In genomic region chr10:79765228-79765745, GRCm38 (mm10) we compare ENCODE assay signal across 7 mouse cellular contexts. TPM values are rescaled to one million over a fixed set of nuclear protein-coding genes. Genes with fewer than 3 reads are reported as not detected.
A peak's percentile ranks its signal among the peaks of the same experiment; 100 is the strongest.
DNase-seq lines count a peak whose midpoint lies in the region; ATAC-seq lines count a peak whose summit lies in the region.

No protein-coding gene starts in this region.

- DNase-seq in urinary bladder, postnatal 36 days (ENCODE audit: low spot score in 2 of 2) = no peak
- DNase-seq in adrenal gland, adult 18-20 months (ENCODE audit: low spot score in 2 of 2) = no peak

- H3K4me2 ChIP-seq in forebrain, embryonic 15.5 days (replicated peaks) = peak overlapping the region; percentile 86
- H3K4me2 ChIP-seq in limb, embryonic 15.5 days = peak overlapping the region; percentile 83
- H3K4me2 ChIP-seq in stomach, embryonic 16.5 days (ENCODE audit: low read depth, low read length) = peak overlapping the region; percentile 89

- no peaks in the 10 kb centered on the region for H3K9me3 ChIP-seq in megakaryocyte, embryonic 14.5 days
- H3K9me3 ChIP-seq in forebrain, embryonic 15.5 days = no peaks in the 10 kb centered on the region
- no peaks in the 10 kb centered on the region for H3K9me3 ChIP-seq in limb, embryonic 15.5 days
- H3K9me3 ChIP-seq in stomach, embryonic 16.5 days (replicated peaks; ENCODE audit: control insufficient read depth, low read length) = no peaks in the 10 kb centered on the region

- WGBS in forebrain, embryonic 15.5 days = 66% methylated on average over 2 of the region's 2 CpGs
- 81% methylated on average over 2 of the region's 2 CpGs for whole genome bisulfite sequencing in limb, embryonic 15.5 days
- WGBS in stomach, embryonic 16.5 days = 56% methylated on average over 2 of the region's 2 CpGs

- H3K27me3 ChIP-seq in megakaryocyte, embryonic 14.5 days (replicated peaks) = no peaks in the 10 kb centered on the region
- no peaks in the 10 kb centered on the region for H3K27me3 ChIP-seq in forebrain, embryonic 15.5 days
- no peaks in the 10 kb centered on the region for H3K27me3 ChIP-seq in limb, embryonic 15.5 days
- H3K27me3 ChIP-seq in stomach, embryonic 16.5 days (ENCODE audit: control insufficient read depth, insufficient read depth, low read length) = no peaks in the 10 kb centered on the region

- H3K27ac ChIP-seq in forebrain, embryonic 15.5 days (replicated peaks) = no peak overlapping the region
- H3K27ac ChIP-seq in limb, embryonic 15.5 days = no peak overlapping the region; the same call in 1 of the 2 replicates
- H3K27ac ChIP-seq in stomach, embryonic 16.5 days (ENCODE audit: low read length) = no peak overlapping the region

- H3K4me1 ChIP-seq in megakaryocyte, embryonic 14.5 days = peaks cover 65% of the 10 kb centered on the region
- H3K4me1 ChIP-seq in forebrain, embryonic 15.5 days = peaks cover 44% of the 10 kb centered on the region
- H3K4me1 ChIP-seq in limb, embryonic 15.5 days = peaks cover 42% of the 10 kb centered on the region
- H3K4me1 ChIP-seq in stomach, embryonic 16.5 days (ENCODE audit: control insufficient read depth, insufficient read depth, low read length) = peaks cover 32% of the 10 kb centered on the region

- peak overlapping the region; percentile 80 for H3K9ac ChIP-seq in forebrain, embryonic 15.5 days (replicated peaks)
- H3K9ac ChIP-seq in limb, embryonic 15.5 days = peak overlapping the region; percentile 97; the same call in 1 of the 2 replicates
- H3K9ac ChIP-seq in stomach, embryonic 16.5 days (ENCODE audit: low read length) = peak overlapping the region; percentile 99

- peaks cover 37% of the 10 kb centered on the region for H3K36me3 ChIP-seq in megakaryocyte, embryonic 14.5 days (replicated peaks; ENCODE audit: low read length)
- peaks cover 20% of the 10 kb centered on the region for H3K36me3 ChIP-seq in forebrain, embryonic 15.5 days
- peaks cover 24% of the 10 kb centered on the region for H3K36me3 ChIP-seq in limb, embryonic 15.5 days
- peaks cover 12% of the 10 kb centered on the region; the same call in 1 of the 2 replicates for H3K36me3 ChIP-seq in stomach, embryonic 16.5 days (ENCODE audit: control insufficient read depth, insufficient read depth, low read length)

- peak overlapping the region; percentile 98 for H3K4me3 ChIP-seq in megakaryocyte, embryonic 14.5 days (replicated peaks)
- H3K4me3 ChIP-seq in forebrain, embryonic 15.5 days = peak overlapping the region; percentile 64
- peak overlapping the region; percentile 100 for H3K4me3 ChIP-seq in limb, embryonic 15.5 days
- H3K4me3 ChIP-seq in stomach, embryonic 16.5 days (replicated peaks; ENCODE audit: low read length) = peak overlapping the region; percentile 99

- no peak for ATAC-seq in megakaryocyte, adult 5-6 weeks (ENCODE audit: poor library complexity, severe bottlenecking)
- ATAC-seq in forebrain, embryonic 15.5 days (replicated peaks) = no peak
- ATAC-seq in limb, embryonic 15.5 days (ENCODE audit: insufficient number of reproducible peaks, low FRiP score, low TSS enrichment, low read depth) = no peak
- no peak for ATAC-seq in stomach, embryonic 16.5 days (ENCODE audit: insufficient read depth, low FRiP score)

RNA-seq across cellular contexts. Expression of gene Rnf126, which starts 1.5 kb away (rescaled TPM):
- 302 and 542 TPM in 2 replicates for polyA plus RNA-seq in megakaryocyte, embryonic 14.5 days (2012; ENCODE audit: insufficient read depth, low replicate concordance)
- 30.4 and 34.0 TPM in 2 replicates for total RNA-seq in megakaryocyte, adult 5-6 weeks (2015)
- 12.5 and 13.0 TPM in 2 replicates for total RNA-seq in megakaryocyte, adult 5-6 weeks (2017)
- 94.9 and 108 TPM in 2 replicates for polyA plus RNA-seq in forebrain, embryonic 15.5 days (2015; fragmentation: Nextera tagmentation; extraction: Ambion mirVana)
- polyA plus RNA-seq in limb, embryonic 15.5 days (2015; fragmentation: Nextera tagmentation; extraction: Ambion mirVana) = 93.2 and 104 TPM in 2 replicates
- 29.9 and 34.8 TPM in 2 replicates for polyA plus RNA-seq in stomach, embryonic 16.5 days (2015; fragmentation: Nextera tagmentation; extraction: Ambion mirVana)
- total RNA-seq in adrenal gland, adult 18-20 months (2021) = 10 to 100 TPM; 47.4 to 51.1 TPM

RNA-seq across cellular contexts. Expression of gene Fgf22, which starts 10.4 kb away (rescaled TPM):
- not detected in 2 replicates for polyA plus RNA-seq in megakaryocyte, embryonic 14.5 days (2012; ENCODE audit: insufficient read depth, low replicate concordance)
- not detected in 2 replicates for total RNA-seq in megakaryocyte, adult 5-6 weeks (2015)
- not detected in 2 replicates for total RNA-seq in megakaryocyte, adult 5-6 weeks (2017)
- 0.69 and 0.72 TPM in 2 replicates for polyA plus RNA-seq in forebrain, embryonic 15.5 days (2015; fragmentation: Nextera tagmentation; extraction: Ambion mirVana)
- polyA plus RNA-seq in limb, embryonic 15.5 days (2015; fragmentation: Nextera tagmentation; extraction: Ambion mirVana) = 0.95 and 2.2 TPM in 2 replicates
- polyA plus RNA-seq in stomach, embryonic 16.5 days (2015; fragmentation: Nextera tagmentation; extraction: Ambion mirVana) = 0.37 and 0.50 TPM in 2 replicates
- total RNA-seq in adrenal gland, adult 18-20 months (2021) = under 1 TPM in 1 of 2 experiments, not detected in 1; 0.13 TPM

RNA-seq across cellular contexts. Expression of gene Fstl3, which starts 11.8 kb away (rescaled TPM):
- 1.6 TPM in 1 of 2 replicates, not detected in the other for polyA plus RNA-seq in megakaryocyte, embryonic 14.5 days (2012; ENCODE audit: insufficient read depth, low replicate concordance)
- total RNA-seq in megakaryocyte, adult 5-6 weeks (2015) = 3.9 and 5.3 TPM in 2 replicates
- total RNA-seq in megakaryocyte, adult 5-6 weeks (2017) = 1.7 and 2.7 TPM in 2 replicates
- polyA plus RNA-seq in forebrain, embryonic 15.5 days (2015; fragmentation: Nextera tagmentation; extraction: Ambion mirVana) = 0.83 and 0.84 TPM in 2 replicates
- 21.2 and 22.2 TPM in 2 replicates for polyA plus RNA-seq in limb, embryonic 15.5 days (2015; fragmentation: Nextera tagmentation; extraction: Ambion mirVana)
- 18.1 and 23.1 TPM in 2 replicates for polyA plus RNA-seq in stomach, embryonic 16.5 days (2015; fragmentation: Nextera tagmentation; extraction: Ambion mirVana)
- 10 to 100 TPM; 11.0 to 28.5 TPM for total RNA-seq in adrenal gland, adult 18-20 months (2021)

RNA-seq across cellular contexts. Expression of gene Polrmt, which starts 18.9 kb away (rescaled TPM):
- polyA plus RNA-seq in megakaryocyte, embryonic 14.5 days (2012; ENCODE audit: insufficient read depth, low replicate concordance) = 11.1 and 25.3 TPM in 2 replicates
- total RNA-seq in megakaryocyte, adult 5-6 weeks (2015) = 20.9 and 27.8 TPM in 2 replicates
- 9.7 and 12.6 TPM in 2 replicates for total RNA-seq in megakaryocyte, adult 5-6 weeks (2017)
- polyA plus RNA-seq in forebrain, embryonic 15.5 days (2015; fragmentation: Nextera tagmentation; extraction: Ambion mirVana) = 43.7 and 44.0 TPM in 2 replicates
- polyA plus RNA-seq in limb, embryonic 15.5 days (2015; fragmentation: Nextera tagmentation; extraction: Ambion mirVana) = 35.8 and 41.5 TPM in 2 replicates
- polyA plus RNA-seq in stomach, embryonic 16.5 days (2015; fragmentation: Nextera tagmentation; extraction: Ambion mirVana) = 33.3 and 40.9 TPM in 2 replicates
- 10 to 100 TPM; 53.0 to 59.0 TPM for total RNA-seq in adrenal gland, adult 18-20 months (2021)

RNA-seq across cellular contexts. Expression of gene Prss57, which starts 25.5 kb away (rescaled TPM):
- 0.70 TPM in 1 of 2 replicates, not detected in the other for polyA plus RNA-seq in megakaryocyte, embryonic 14.5 days (2012; ENCODE audit: insufficient read depth, low replicate concordance)
- 2.7 and 5.6 TPM in 2 replicates for total RNA-seq in megakaryocyte, adult 5-6 weeks (2015)
- 1.2 and 1.8 TPM in 2 replicates for total RNA-seq in megakaryocyte, adult 5-6 weeks (2017)
- 0.25 and 0.43 TPM in 2 replicates for polyA plus RNA-seq in forebrain, embryonic 15.5 days (2015; fragmentation: Nextera tagmentation; extraction: Ambion mirVana)
- polyA plus RNA-seq in limb, embryonic 15.5 days (2015; fragmentation: Nextera tagmentation; extraction: Ambion mirVana) = 0.10 and 0.12 TPM in 2 replicates
- 0.55 and 0.72 TPM in 2 replicates for polyA plus RNA-seq in stomach, embryonic 16.5 days (2015; fragmentation: Nextera tagmentation; extraction: Ambion mirVana)
- total RNA-seq in adrenal gland, adult 18-20 months (2021) = not detected
